Mouse (Mus musculus): Measurements from ENCODE around the gene Met.

Met gene

DNA sequence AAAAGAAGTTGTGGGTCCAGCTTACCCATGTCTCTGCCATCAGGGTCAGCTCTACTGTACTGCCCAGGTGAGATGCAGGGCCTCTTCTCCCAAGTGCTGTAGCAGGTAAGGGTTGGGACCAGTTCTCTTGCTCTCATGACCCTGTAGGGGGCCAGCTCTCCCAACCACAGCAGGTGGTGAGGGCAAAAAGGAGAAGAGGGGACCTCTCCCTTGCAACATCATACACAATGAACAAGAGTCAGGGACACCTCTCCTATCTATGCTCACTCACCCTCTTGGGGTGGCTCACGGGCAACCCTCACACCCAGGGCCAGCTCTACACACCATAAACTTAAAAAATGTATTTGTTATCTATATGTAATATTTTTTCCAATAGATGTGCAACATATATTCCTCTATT lies 143.3 kb downstream of the Met start:
- no peak for DNase-seq (ENCODE audit: low spot score in 2 of 2)

DNA sequence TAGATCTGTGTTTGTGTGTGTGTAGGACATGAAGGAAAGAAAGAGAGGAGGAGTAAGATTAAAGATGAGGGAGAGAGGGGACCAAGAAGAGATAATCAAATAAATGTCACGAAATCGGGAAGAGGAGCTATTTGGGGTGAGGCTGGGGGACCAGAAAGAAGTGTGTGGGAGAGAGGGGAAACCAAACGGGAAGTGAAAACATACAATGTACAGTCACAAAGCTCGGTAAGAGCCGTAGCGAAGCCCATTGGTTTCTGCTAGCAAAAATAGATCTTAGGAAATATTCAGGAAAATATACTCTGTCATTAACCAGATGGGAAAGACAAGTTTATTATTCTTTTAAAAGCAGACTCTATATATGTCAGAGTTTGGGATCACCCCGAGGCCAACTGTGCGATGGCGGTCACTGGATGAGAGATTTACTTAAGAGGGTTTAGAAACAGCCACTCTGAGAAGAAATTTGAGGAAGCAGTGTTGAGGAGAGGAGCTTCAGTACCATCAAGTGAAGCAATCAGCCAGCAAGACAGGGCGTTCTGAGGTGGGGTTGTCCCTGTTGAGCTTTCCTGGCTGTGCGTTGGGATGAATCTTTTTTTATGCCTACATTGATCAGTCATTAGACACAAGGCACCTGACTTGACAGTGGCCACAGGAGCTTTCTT lies 147.9 kb downstream of the Met start:
- DNase-seq (ENCODE audit: low spot score in 2 of 2): peak; percentile 17 to 20

DNA sequence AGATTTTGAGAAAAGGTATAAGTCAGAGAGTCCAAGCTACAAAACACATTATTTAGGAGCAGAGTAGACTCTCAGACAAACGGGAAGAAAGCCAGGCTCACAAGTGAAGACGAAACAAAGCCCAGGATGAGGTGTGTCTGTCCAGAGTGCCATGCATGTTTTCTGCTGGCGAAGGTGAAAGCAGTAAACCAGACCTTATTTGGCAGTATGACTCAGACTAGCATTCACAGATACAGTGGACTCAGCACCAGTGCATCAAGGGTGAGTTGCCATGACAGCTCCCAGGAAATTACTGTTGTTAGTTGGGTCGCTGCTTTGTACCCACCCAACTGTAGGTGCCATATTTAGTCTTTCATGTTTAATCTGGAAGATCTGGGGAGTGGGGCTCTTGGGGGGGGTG lies 149.1 kb downstream of the Met start:
- no peak for DNase-seq (ENCODE audit: low spot score in 2 of 2)

DNA sequence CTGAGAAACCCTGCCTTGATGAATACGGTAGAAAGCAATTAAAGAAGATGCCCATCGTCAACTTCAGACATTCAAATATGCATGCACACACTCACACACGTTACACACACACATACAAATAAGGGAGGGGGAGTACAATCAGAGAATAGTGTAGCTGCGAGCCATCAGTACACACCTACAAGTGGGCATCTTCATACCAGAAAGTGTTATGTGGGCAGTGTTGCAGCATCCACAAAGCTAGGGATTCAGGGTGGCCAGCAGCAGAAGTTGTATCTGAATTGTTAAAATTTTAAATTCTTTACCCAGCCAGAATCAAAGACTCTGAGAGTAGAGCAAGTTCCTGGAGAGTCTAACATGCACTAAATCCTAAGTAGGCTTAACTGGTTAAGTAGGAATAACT lies 157.2 kb downstream of the Met start:
- no peak for DNase-seq (ENCODE audit: low spot score in 2 of 2)

DNA sequence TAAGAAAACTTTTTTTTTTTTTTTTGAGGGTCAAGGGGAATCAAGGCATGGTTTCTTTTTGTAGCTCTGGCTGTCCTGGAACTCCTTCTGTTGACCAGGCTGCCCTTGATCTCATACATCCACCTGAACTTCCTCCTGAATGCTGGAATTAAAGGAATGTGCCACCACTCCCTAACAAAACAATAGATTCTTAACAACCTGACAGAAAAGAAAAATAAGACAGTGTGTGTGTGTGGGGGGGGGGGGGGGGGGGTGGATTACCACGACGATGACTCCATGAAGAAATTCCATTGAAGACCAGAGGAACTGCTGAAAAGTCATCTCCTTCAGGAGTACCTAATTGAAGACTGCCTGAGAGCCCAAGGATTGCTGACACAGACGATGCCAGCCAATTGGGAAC lies 157.8 kb downstream of the Met start:
- no peak for DNase-seq (ENCODE audit: low spot score in 2 of 2)

Data from spleen, postnatal 36 days (tissue).